Comparison of ENCODE assay signal across 11 mouse cellular contexts in genomic region chr2:125481531-125482317, GRCm38 (mm10). TPM values are rescaled to one million over a fixed set of nuclear protein-coding genes. Genes with fewer than 3 reads are reported as not detected.
"Had no signal": no experiment of that assay in that cellular context is flagged by ENCODE, and none has a peak within 500 bp of the region (broad histone marks: within the 10 kb centered on the region; RNA-seq: fewer than 3 reads in every experiment).

No protein-coding gene starts in this region.

- H3K4me3 ChIP-seq: left cerebral cortex, adult 2 months; limb, embryonic 15.5 days; liver, embryonic 12.5 days; midbrain, embryonic 13.5 days; stomach, embryonic 15.5 days had no signal

- H3K4me2 ChIP-seq: limb, embryonic 15.5 days; liver, embryonic 12.5 days; midbrain, embryonic 13.5 days; stomach, embryonic 15.5 days had no signal

- ATAC-seq: liver, embryonic 12.5 days; midbrain, embryonic 13.5 days had no signal

- H3K27ac ChIP-seq: kidney, postnatal 0 days; left cerebral cortex, adult 2 months; limb, embryonic 15.5 days; liver, embryonic 12.5 days; midbrain, embryonic 13.5 days; stomach, embryonic 15.5 days had no signal

- H3K9ac ChIP-seq: limb, embryonic 15.5 days; liver, embryonic 12.5 days; midbrain, embryonic 13.5 days; stomach, embryonic 15.5 days had no signal

- H3K4me1 ChIP-seq: liver, embryonic 12.5 days; midbrain, embryonic 13.5 days; stomach, embryonic 15.5 days had no signal

- DNase-seq: kidney, adult 9 months; kidney, postnatal 4 days; lung, postnatal 10 days; thymus, postnatal 36 days had no signal

- H3K27me3 ChIP-seq: limb, embryonic 15.5 days; liver, embryonic 12.5 days; midbrain, embryonic 13.5 days; stomach, embryonic 15.5 days had no signal

- H3K36me3 ChIP-seq: liver, embryonic 12.5 days; midbrain, embryonic 13.5 days; stomach, embryonic 15.5 days had no signal

- H3K9me3 ChIP-seq: limb, embryonic 15.5 days; liver, embryonic 12.5 days; midbrain, embryonic 13.5 days; stomach, embryonic 15.5 days had no signal

RNA-seq across cellular contexts. Expression of gene Gm9913, which starts 23.2 kb away (rescaled TPM):
- polyA plus RNA-seq: liver, embryonic 16.5 days had no signal
